Mouse (Mus musculus) olfactory bulb, adult 2 months (tissue): ENCODE measurements at regions not wholly inside any gene's neighbourhood (a gene's known extent, or its start where the extent isn't known, plus 50 kb on each side); places are given as distances from the start of the nearest gene placed in this dataset.

Experiments used
- H3K27ac ChIP-seq: fragments of 200-500 bp; 2 replicates; pipeline ENCODE4 v1.5.1; 2012; ENCODE audit warnings: low read depth, low read length; ENCODE audit not compliant: insufficient read depth
- H3K4me1 ChIP-seq: fragments of 200-500 bp; 2 replicates; pipeline ENCODE4 v1.6.1; 2012; ENCODE audit warnings: low read length; ENCODE audit not compliant: control insufficient read depth, insufficient read depth
- H3K4me3 ChIP-seq: fragments of 200-500 bp; 2 replicates; pipeline ENCODE4 v1.5.1; 2012; ENCODE audit warnings: mild to moderate bottlenecking, low read depth, low read length, moderate library complexity; ENCODE audit not compliant: insufficient read depth
- CTCF ChIP-seq: fragments of 200-500 bp; IDR thresholded peaks from 2 replicates; pipeline ENCODE4 v1.5.1; 2012; ENCODE audit warnings: low read depth, mild to moderate bottlenecking, low read length, moderate library complexity; ENCODE audit not compliant: insufficient read depth
- POLR2A ChIP-seq: fragments of 200-500 bp; IDR thresholded peaks from 2 replicates; pipeline ENCODE4 v1.6.1; 2012; ENCODE audit warnings: mild to moderate bottlenecking, low read depth, low read length, moderate library complexity; ENCODE audit not compliant: insufficient read depth
- WGBS: fragments of 180-500 bp; shearing (Covaris S2); methylation state at CpG from one replicate; pipeline ENCODE4 v1.1.7; 2018; 5-methylcytosine and 5-hydroxymethylcytosine counted together

DNA sequence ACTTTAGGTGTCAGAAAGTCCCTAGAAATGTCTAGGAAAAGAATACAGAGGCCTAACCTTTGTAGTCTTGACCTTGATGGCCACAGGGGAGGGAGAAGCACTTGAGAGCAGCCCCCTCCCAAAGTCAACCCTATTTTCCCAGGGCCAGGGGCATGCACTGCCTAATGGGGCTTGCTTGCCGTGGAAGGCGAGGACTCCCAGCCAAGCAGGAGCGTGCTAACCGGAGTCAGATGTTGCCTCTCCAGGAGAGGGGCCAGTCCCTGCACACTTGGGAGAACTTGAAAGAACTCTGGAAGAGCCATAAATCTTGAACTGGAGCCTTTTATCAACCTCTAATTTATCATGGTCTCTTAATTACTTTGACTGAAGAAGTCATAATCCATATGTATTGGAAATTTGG, 712.7 kb downstream of the Vrk1 start:
- WGBS = 95% methylated on average over 4 of the region's 4 CpGs
- no peaks in the 10 kb centered on the region for H3K4me1 ChIP-seq
- TF ChIP-seq POLR2A = no peak
- TF ChIP-seq CTCF = no peak
- no peak overlapping the region for H3K4me3 ChIP-seq
- H3K27ac ChIP-seq = no peak overlapping the region

DNA sequence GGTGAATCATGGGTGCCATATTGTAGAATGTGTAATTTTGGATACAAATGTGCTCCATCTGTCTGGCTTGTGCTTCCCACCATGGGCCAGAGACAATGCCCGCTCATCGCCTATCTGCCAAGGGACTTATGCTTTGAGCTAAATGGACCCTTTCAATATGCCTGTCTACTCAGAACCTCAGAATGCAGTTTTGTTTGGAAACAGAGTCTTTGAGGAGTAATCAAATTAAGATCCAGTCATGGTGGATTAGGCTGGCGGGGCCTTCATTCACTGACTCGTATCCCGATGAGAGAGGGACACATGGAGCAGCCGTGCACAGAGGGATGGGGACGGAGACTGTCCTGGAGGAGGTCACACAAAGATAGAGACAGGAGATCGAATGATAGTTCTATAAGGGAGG, 716.9 kb downstream of the Vrk1 start:
- H3K27ac ChIP-seq = no peak overlapping the region
- no peak overlapping the region for H3K4me3 ChIP-seq
- H3K4me1 ChIP-seq = no peaks in the 10 kb centered on the region
- TF ChIP-seq POLR2A (no peak), CTCF (no peak)
- WGBS = 81% methylated on average over 8 of the region's 8 CpGs

DNA sequence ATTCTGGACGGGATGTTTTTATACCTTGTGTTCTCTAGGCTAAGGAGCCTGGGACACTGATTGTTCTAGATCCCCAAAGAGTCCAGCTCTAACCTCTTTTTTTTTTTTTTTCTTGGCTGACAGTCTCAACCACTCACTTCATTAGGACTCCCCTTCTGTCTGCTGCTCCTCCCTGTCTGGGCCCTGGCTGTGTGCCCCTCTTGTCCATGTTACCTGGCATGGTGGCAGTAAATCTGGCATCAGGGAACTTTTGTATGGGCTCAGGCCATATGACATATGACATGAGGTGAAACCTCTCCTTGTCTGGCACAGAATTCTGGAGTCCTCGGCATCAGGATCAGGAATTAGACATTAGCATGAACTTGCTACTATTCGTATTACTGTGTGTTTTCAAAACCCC, 717.5 kb downstream of the Vrk1 start:
- no peak overlapping the region for H3K4me3 ChIP-seq
- TF ChIP-seq POLR2A (no peak), CTCF (no peak)
- peaks cover 3% of the 10 kb centered on the region; the same call in 1 of the 2 replicates for H3K4me1 ChIP-seq
- H3K27ac ChIP-seq = no peak overlapping the region
- 94% methylated on average over 3 of the region's 3 CpGs for WGBS

DNA sequence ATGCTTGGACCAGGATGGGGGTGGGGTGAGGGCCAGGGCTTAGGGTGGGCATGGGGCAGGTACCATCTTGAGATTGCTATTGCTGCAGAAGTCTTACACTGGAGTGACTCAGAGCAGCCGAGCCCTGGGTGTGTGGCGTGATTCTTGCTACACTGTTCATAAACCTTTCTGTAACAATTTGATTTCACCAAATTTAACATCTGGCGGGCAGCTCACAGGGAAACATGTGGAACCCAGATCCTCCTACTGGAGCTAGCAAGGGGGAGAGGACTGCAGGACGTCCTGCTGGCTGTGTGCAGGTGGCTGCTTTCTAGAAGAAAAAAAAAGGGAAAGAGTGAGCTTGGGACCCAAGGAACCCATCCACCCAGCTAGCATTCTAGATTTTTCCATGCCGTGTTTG, 719.7 kb downstream of the Vrk1 start:
- no peak for TF ChIP-seq CTCF
- TF ChIP-seq POLR2A = no peak
- no peak overlapping the region for H3K4me3 ChIP-seq
- WGBS = 90% methylated on average over 5 of the region's 5 CpGs
- H3K27ac ChIP-seq = no peak overlapping the region
- peaks cover 5% of the 10 kb centered on the region for H3K4me1 ChIP-seq

DNA sequence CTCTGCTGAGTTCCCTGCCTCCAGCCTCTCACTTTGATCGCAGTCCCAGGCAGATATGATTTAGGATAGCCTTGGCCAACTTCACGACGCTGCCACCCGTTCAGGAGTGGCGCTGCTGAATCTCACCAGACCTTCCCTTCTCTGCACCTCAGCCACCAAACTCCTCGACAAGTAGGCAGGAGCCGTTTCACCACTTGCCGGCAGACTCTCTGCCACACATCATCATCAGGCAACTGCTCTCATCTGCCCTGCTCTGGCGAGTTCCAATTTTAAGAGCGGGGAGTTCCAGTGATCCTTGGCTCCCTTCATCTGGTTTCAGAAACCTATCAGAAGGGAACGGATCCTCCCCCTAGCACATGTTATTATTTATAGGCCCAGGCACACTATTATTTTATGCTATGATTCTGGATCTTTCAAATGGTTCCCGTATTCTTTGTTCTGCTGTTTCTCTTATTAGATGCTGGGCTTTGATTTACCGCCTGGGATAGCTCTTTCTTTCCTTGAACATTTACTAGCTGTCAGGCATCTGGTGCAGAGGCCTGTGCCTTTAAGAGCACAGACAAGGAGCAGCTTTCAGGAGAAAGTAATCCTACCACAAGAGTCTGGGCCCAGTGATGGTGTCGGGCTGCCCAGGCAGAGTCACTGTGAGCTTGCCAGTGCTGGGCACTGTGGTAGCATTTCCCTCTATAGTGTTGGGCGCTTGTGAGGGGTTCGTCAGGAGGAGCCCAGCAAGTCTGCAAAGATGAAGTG, 722.3 kb downstream of the Vrk1 start:
- H3K4me1 ChIP-seq = peaks cover 7% of the 10 kb centered on the region
- WGBS = 61% methylated on average over 16 of the region's 16 CpGs
- no peak overlapping the region for H3K4me3 ChIP-seq
- H3K27ac ChIP-seq = no peak overlapping the region
- no peak for TF ChIP-seq POLR2A
- TF ChIP-seq CTCF = no peak

DNA sequence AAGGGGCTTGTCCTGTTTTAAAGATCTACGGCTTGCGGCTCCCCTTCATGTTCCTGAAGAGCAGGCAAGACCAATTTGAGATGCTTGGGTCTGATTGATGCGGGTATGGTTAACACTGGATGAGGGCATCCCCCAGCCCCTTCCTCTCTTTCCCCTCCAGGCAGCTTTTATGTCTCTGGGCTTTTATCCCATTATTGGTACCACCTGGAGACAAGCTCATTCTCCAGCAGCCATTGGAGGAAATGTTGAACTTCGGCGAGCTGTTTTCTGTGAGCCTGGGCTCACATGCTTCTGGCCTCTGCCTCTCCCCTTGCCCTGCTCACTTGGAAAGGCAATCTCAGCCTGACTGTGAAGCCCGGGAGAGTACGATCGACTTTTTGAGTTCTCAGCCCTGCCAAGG, 738.7 kb downstream of the Vrk1 start:
- WGBS = 86% methylated on average over 8 of the region's 8 CpGs
- Histone ChIP-seq H3K27ac (no peak overlapping the region), H3K4me3 (no peak overlapping the region), H3K4me1 (no peaks in the 10 kb centered on the region)
- TF ChIP-seq POLR2A (no peak), CTCF (no peak)

DNA sequence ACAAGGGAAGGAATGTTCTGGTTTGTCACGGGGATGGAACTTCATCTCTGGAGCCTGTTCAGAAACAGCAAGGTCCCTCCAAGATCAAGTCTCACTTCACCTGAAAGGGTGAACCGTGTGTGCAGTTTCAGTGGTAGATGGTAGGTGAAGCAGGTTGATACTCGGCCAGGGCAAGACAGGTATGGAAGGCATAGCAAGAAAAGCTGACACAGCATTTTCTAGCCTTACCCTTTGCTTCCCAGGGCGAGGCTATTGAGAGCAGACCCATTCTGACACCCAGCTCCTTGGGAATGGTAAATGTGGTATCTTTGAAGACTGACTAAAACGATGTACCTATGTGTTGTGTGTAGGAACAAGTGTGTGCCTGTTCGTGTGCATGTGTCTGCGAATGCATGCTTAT, 724.9 kb upstream of the 3110018I06Rik start:
- Histone ChIP-seq H3K4me1 (no peaks in the 10 kb centered on the region), H3K4me3 (no peak overlapping the region), H3K27ac (no peak overlapping the region)
- 90% methylated on average over 7 of the region's 7 CpGs for WGBS
- no peak for TF ChIP-seq POLR2A
- no peak for TF ChIP-seq CTCF

DNA sequence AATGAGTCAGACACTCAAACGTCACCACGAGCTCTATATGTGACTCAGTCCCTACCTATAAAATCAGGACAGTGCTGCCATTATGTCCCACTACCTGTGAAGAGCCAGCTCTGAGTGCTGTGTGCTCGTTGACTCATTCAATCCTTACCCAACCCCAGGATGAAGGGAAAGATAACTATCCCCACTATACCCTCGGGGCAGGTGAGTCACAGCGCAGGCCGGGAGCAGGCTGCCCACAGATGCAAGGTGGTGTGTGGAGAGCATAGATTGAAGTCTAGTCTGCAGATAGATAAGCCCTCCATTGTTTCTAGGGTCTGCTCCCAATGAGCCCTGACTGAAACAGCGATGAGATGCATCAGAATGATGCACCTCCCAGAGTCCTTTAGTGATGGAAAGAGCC, 723.9 kb upstream of the 3110018I06Rik start:
- Histone ChIP-seq H3K4me3 (no peak overlapping the region), H3K4me1 (no peaks in the 10 kb centered on the region), H3K27ac (no peak overlapping the region)
- TF ChIP-seq CTCF = no peak
- TF ChIP-seq POLR2A = no peak
- 88% methylated on average over 7 of the region's 7 CpGs for WGBS

DNA sequence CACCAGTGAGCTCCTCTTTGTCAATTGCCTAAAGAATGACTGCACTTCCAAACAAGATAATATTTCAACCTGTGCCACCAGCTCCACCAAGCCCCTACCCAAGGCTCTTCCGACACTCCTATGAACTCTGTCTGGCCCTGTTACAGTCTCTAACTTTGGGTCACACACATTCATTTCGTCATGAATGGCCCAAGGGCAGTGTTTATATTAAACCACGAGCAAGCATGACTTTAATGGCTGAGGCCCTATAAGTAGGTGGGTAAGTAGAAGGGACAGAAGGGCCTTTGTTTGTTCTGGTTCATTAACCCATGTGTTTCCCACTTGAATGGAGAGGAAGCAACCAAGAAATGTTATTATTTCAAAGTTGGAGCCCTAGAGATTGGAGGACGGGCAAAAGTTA, 714.9 kb upstream of the 3110018I06Rik start:
- TF ChIP-seq POLR2A (no peak), CTCF (no peak)
- H3K4me1 ChIP-seq = no peaks in the 10 kb centered on the region
- no peak overlapping the region for H3K27ac ChIP-seq
- H3K4me3 ChIP-seq = no peak overlapping the region
- WGBS = 72% methylated on average over 4 of the region's 4 CpGs
